Mouse (Mus musculus) heart, postnatal 0 days (tissue): Measurements from ENCODE around the gene Shcbp1l. TPM values are rescaled to one million over a fixed set of nuclear protein-coding genes. Genes with fewer than 3 reads are reported as not detected.

ENCODE experiments used
- ATAC-seq: fragments of 200-750 bp; cut with Nextera tagmentation; 2 replicates; pipeline ENCODE4 v1.8.0; 2017; ENCODE audit warnings: low read depth, moderate number of reproducible peaks, moderate library complexity; ENCODE audit not compliant: insufficient read depth
- DNase-seq: peaks from one replicate; pipeline ENCODE4 v3.0.0-alpha.2; 2016; ENCODE audit warnings: low spot score
- H3K27ac ChIP-seq: fragments of 300-500 bp; sonication (generic); 2 replicates; pipeline ENCODE4 v1.5.1; 2014; ENCODE audit warnings: low read depth, mild to moderate bottlenecking
- H3K27me3 ChIP-seq: fragments of 300-500 bp; sonication (generic); 2 replicates; pipeline ENCODE4 v1.6.1; 2014; ENCODE audit warnings: low read length, mixed read lengths; ENCODE audit not compliant: control insufficient read depth, insufficient read depth
- H3K36me3 ChIP-seq: fragments of 300-500 bp; sonication (generic); replicated peaks from 2 replicates; pipeline ENCODE4 v1.6.1; 2014; ENCODE audit warnings: low read length, mixed read lengths; ENCODE audit not compliant: control insufficient read depth, insufficient read depth
- H3K4me1 ChIP-seq: fragments of 300-500 bp; sonication (generic); 2 replicates; pipeline ENCODE4 v1.6.1; 2014; ENCODE audit warnings: antibody characterized with exemption; ENCODE audit not compliant: control insufficient read depth, insufficient read depth
- H3K4me2 ChIP-seq: fragments of 300-500 bp; sonication (generic); 2 replicates; pipeline ENCODE4 v1.6.1; 2014; ENCODE audit warnings: low read depth, mild to moderate bottlenecking, low read length, moderate library complexity
- H3K4me3 ChIP-seq: fragments of 300-500 bp; sonication (generic); 2 replicates; pipeline ENCODE4 v1.5.1; 2014; ENCODE audit warnings: low read depth, low read length
- H3K9ac ChIP-seq: fragments of 300-500 bp; sonication (generic); replicated peaks from 2 replicates; pipeline ENCODE4 v1.6.1; 2014; ENCODE audit warnings: low read depth, low read length, mixed read lengths
- H3K9me3 ChIP-seq: fragments of 300-500 bp; sonication (generic); replicated peaks from 2 replicates; pipeline ENCODE4 v1.6.1; 2016; ENCODE audit warnings: low read length; ENCODE audit not compliant: control insufficient read depth
- CTCF ChIP-seq: IDR thresholded peaks from 2 replicates; pipeline ENCODE4 v1.5.1; 2016; ENCODE audit warnings: antibody characterized with exemption, control low read depth, low read depth
- EP300 ChIP-seq: IDR thresholded peaks from 2 replicates; pipeline ENCODE4 v1.6.1; 2016; ENCODE audit warnings: antibody characterized with exemption, low read depth
- WGBS: fragments of 180-500 bp; shearing (Covaris S2); extraction: QIAGEN DNeasy Blood & Tissue Kit; methylation state at CpG from one replicate; pipeline ENCODE4 v1.1.7; 2014; 5-methylcytosine and 5-hydroxymethylcytosine counted together
- polyA plus RNA-seq: library from polyadenylated mRNA; unstranded; fragments of >200 nt; fragmentation: Nextera tagmentation; extraction: Ambion mirVana; gene quantifications from 2 replicates; pipeline ENCODE4 v1.2.1, GENCODE M21; 2015
- total RNA-seq: library from RNA; depleted of rRNA; stranded (reverse); fragments of >200 nt; gene quantifications from 2 replicates; pipeline ENCODE4 v1.2.3, GENCODE M21; 2014; ENCODE audit warnings: low replicate concordance

The Shcbp1l gene
- total and polyA plus RNA-seq, 2 experiments from 2014 or later: not detected

DNA sequence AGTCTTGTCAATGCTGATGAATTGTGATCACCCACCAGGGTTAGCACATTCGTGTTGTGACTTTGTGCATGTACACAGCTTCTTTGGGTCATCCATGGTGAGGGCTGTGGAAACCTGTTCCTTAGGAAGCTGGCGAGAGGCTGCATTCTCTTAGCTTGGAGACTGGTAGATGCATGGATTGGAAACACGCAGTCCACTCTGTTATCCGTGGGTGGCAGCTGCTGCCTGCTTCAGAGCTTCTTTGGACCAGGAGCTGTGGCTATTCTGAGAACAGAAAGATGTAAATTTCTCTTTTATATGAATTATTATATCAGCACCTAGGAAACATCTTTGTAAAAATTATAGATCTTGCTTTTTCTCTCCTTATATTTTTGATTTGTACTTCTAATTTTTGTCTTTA lies 15.8 kb downstream of the Shcbp1l start:
- H3K4me2 ChIP-seq: no peak overlapping the region
- no peaks in the 10 kb centered on the region for H3K27me3 ChIP-seq
- ATAC-seq (no peak), DNase-seq (no peak)
- no peak overlapping the region for H3K4me3 ChIP-seq
- H3K36me3 ChIP-seq: no peaks in the 10 kb centered on the region
- no peaks in the 10 kb centered on the region; the same call in 1 of the 2 replicates for H3K9me3 ChIP-seq
- no peak overlapping the region for H3K9ac ChIP-seq
- H3K4me1 ChIP-seq: no peaks in the 10 kb centered on the region
- TF ChIP-seq CTCF: no peak
- TF ChIP-seq EP300: no peak
- no peak overlapping the region for H3K27ac ChIP-seq
- 84% methylated on average over 4 of the region's 4 CpGs for WGBS

DNA sequence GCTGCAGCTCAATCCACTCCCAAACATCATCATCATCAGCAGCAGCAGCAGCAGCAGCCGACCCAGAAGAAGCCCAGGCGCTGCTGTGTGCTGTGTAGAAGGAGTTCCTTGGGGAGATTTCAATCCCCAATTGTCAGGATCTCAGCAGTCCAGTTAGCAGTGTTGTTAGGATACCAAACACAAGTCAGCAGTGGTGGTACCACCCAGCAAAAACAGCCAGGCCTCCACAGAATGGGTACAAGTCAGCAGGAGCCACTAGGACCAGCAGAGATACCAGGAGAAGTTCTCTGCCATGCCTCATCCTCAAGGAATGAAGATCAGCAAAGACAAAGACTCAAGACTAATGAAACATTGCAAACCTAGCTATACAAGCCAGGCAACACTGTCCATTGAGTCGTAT lies 16.7 kb downstream of the Shcbp1l start:
- H3K4me1 ChIP-seq: no peaks in the 10 kb centered on the region
- no peaks in the 10 kb centered on the region for H3K27me3 ChIP-seq
- no peak overlapping the region for H3K27ac ChIP-seq
- 74% methylated on average over 3 of the region's 3 CpGs for WGBS
- no peak for ATAC-seq
- H3K36me3 ChIP-seq: no peaks in the 10 kb centered on the region
- no peaks in the 10 kb centered on the region; the same call in 1 of the 2 replicates for H3K9me3 ChIP-seq
- no peak overlapping the region for H3K9ac ChIP-seq
- no peak for TF ChIP-seq CTCF
- TF ChIP-seq EP300: no peak
- no peak overlapping the region for H3K4me3 ChIP-seq
- no peak for DNase-seq
- no peak overlapping the region for H3K4me2 ChIP-seq

DNA sequence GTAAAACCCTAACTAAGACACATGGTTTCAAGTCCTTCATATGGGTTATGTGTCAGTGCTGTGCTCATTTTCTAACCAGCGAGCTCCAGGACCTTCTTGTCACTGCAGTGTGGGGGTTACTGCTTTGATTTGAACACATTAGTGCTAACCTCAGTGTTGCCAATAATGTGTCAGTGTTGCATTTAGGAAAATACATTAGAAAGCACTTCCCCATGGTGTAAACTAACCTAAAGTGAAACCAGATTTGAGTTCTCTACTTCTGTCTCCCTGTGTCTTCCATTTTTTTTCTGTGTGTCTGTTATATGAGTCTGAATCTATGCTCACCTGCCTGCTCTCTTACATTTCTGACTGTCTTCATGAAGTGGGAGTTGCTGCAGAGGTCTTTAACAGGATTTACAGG lies 18.1 kb downstream of the Shcbp1l start:
- TF ChIP-seq EP300 (no peak), CTCF (no peak)
- H3K4me1 ChIP-seq: no peaks in the 10 kb centered on the region
- no peak overlapping the region for H3K9ac ChIP-seq
- H3K4me3 ChIP-seq: no peak overlapping the region
- no peak overlapping the region for H3K4me2 ChIP-seq
- no peak overlapping the region for H3K27ac ChIP-seq
- no peaks in the 10 kb centered on the region for H3K27me3 ChIP-seq
- 71% methylated on average over 1 of the region's 1 CpGs for WGBS
- H3K36me3 ChIP-seq: no peaks in the 10 kb centered on the region
- no peaks in the 10 kb centered on the region; the same call in 1 of the 2 replicates for H3K9me3 ChIP-seq
- ATAC-seq (no peak), DNase-seq (no peak)

DNA sequence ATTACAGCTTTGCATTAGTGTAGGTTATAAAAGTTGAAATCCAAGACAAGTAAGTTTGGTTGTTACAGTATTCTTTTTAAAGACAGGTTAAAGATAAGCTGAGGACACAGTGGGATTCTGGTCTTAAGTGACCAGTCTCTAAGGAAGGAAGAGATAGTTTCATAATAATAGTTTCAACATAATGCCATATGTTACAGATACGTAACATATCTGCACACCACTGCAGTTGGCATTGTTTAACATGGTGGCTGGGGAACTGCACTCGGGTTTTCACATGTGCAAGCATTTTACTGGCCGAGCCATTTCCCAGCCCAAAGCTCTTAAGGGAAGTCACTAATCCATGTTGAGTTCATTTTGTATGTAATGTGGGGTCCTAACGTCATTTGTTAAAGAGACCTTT lies 18.7 kb downstream of the Shcbp1l start:
- no peak overlapping the region for H3K9ac ChIP-seq
- no peak overlapping the region for H3K27ac ChIP-seq
- no peaks in the 10 kb centered on the region for H3K36me3 ChIP-seq
- no peak overlapping the region for H3K4me2 ChIP-seq
- H3K4me3 ChIP-seq: no peak overlapping the region
- no peak for ATAC-seq
- no peaks in the 10 kb centered on the region for H3K4me1 ChIP-seq
- TF ChIP-seq CTCF: no peak
- TF ChIP-seq EP300: no peak
- WGBS: 69% methylated on average over 4 of the region's 4 CpGs
- DNase-seq: no peak
- no peaks in the 10 kb centered on the region; the same call in 1 of the 2 replicates for H3K9me3 ChIP-seq
- H3K27me3 ChIP-seq: no peaks in the 10 kb centered on the region

DNA sequence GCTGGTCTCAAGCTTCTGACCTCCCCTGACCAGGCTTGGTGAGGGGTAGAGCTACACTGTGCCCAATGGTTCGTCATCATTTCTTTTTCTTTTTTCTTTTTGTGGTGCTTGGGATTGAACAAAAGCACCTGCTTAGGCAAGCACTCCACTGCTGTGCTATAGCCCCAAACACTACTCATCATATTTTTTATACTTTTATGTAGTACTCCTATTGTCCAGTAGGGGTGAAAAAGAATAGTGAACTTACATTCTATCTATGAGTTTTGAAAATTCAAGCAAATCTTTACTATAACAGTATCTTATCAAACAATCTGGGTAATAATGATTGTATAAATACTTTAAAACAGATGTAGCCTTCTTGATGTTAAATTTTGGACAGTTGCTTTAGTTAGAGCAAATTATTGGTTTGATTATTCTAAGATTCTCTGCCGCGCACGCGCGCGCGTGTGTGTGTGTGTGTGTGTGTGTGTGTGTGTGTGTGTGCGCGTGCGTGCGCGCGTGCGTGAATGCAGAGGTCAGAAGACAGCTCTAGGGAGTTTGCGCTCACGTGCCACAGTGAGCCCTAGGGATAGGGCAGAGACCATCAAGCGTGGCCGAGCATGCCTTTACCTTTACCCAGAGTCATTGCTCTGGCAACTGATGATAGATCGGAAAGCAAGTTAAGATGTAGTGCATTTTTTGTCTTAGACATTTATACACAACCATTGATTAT lies 21.3 kb downstream of the Shcbp1l start:
- ATAC-seq (no peak), DNase-seq (no peak)
- Histone ChIP-seq H3K4me2 (no peak overlapping the region), H3K27me3 (no peaks in the 10 kb centered on the region), H3K27ac (no peak overlapping the region), H3K4me3 (no peak overlapping the region), H3K9ac (no peak overlapping the region), H3K4me1 (no peaks in the 10 kb centered on the region), H3K9me3 (no peaks in the 10 kb centered on the region; the same call in 1 of the 2 replicates), H3K36me3 (no peaks in the 10 kb centered on the region; the same call in 1 of the 2 replicates)
- TF ChIP-seq CTCF (no peak), EP300 (no peak)
- 96% methylated on average over 20 of the region's 20 CpGs for WGBS
